Mouse (Mus musculus) testis, adult 2 months (tissue): Measurements from ENCODE around the gene Olfr739. TPM values are rescaled to one million over a fixed set of nuclear protein-coding genes. Genes with fewer than 3 reads are reported as not detected.
A peak's percentile ranks its signal among the peaks of the same experiment; 100 is the strongest.

Experiments
- H3K27ac ChIP-seq: fragments of 200-500 bp; 2 replicates; pipeline ENCODE4 v1.5.1; 2012; ENCODE audit warnings: low read depth, low read length; ENCODE audit not compliant: control insufficient read depth, insufficient read depth
- H3K27me3 ChIP-seq: fragments of 200-500 bp; 2 replicates; pipeline ENCODE4 v1.6.1; 2012; ENCODE audit warnings: mild to moderate bottlenecking, low read length, moderate library complexity; ENCODE audit not compliant: control insufficient read depth, insufficient read depth
- H3K36me3 ChIP-seq: fragments of 200-500 bp; 2 replicates; pipeline ENCODE4 v1.6.1; 2012; ENCODE audit warnings: mild to moderate bottlenecking, low read length; ENCODE audit not compliant: control insufficient read depth, insufficient read depth
- H3K4me1 ChIP-seq: fragments of 200-500 bp; 2 replicates; pipeline ENCODE4 v1.6.1; 2012; ENCODE audit warnings: low read length; ENCODE audit not compliant: control insufficient read depth, insufficient read depth
- H3K4me3 ChIP-seq: fragments of 200-500 bp; 2 replicates; pipeline ENCODE4 v1.5.1; 2012; ENCODE audit warnings: low read depth, mild to moderate bottlenecking, low read length, moderate library complexity, mixed read lengths; ENCODE audit not compliant: control insufficient read depth
- CTCF ChIP-seq: fragments of 200-500 bp; IDR thresholded peaks from 2 replicates; pipeline ENCODE4 v1.5.1; 2012; ENCODE audit warnings: low read depth, mild to moderate bottlenecking, inconsistent platforms, low read length, moderate library complexity; ENCODE audit not compliant: control insufficient read depth, insufficient read depth, insufficient replicate concordance
- POLR2A ChIP-seq: fragments of 200-500 bp; IDR thresholded peaks from 2 replicates; pipeline ENCODE4 v1.6.1; 2012; ENCODE audit warnings: low read depth, mild to moderate bottlenecking, inconsistent platforms, low read length, moderate library complexity; ENCODE audit not compliant: control insufficient read depth
- polyA plus RNA-seq: library from polyadenylated mRNA; depleted of rRNA; stranded (reverse); fragments of >200 nt; gene quantifications from 2 replicates; pipeline ENCODE4 v1.2.3, GENCODE M21; 2012; rRNA removed

The Olfr739 gene
- polyA plus RNA-seq: not detected in 2 replicates

GRCm38 (mm10) chr14:50418326-50418725, at the start of gene Olfr739:
Olfr739 (plus strand) TSS chr14:50418626.
- no peak for TF ChIP-seq POLR2A
- no peak for TF ChIP-seq CTCF
- H3K27me3 ChIP-seq: no peaks in the 10 kb centered on the region
- no peak within 1 kb of the TSS for H3K4me3 ChIP-seq

DNA sequence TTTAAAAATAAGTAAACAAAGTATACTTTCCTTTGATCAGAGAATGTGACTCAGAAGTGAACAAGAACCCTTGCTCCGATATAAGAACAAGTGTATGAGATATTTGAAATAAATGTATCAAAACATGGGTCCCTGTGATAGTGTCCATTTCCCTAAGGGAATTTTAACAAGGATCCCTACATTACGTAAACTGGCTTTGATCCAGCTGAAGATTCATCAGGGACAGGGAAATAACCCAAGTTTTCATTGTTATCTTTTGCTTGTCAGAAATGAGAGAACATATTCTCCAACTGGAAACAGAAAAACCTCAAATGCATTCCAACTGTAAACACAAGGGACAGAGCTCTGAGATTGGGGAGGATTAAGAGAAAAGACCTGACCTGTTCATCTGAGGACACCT, 37.6 kb upstream of the Olfr739 start, which contains the start of gene Olfr736:
Gene Olfr736 (plus strand): TSS at position 301 of the 400 bp plus-strand sequence.
- Histone ChIP-seq H3K27me3 (no peaks in the 10 kb centered on the region), H3K4me3 (peak within 1 kb of the TSS; percentile 48), H3K4me1 (no peaks in the 10 kb centered on the region), H3K27ac (no peak within 1 kb of the TSS), H3K36me3 (no peaks in the 10 kb centered on the region)
- TF ChIP-seq CTCF (no peak), POLR2A (no peak)

More at GRCm38 (mm10) chr14:50418326-50418725, at the start of gene Olfr739:
- Histone ChIP-seq H3K36me3 (no peaks in the 10 kb centered on the region), H3K27ac (no peak within 1 kb of the TSS), H3K4me1 (no peaks in the 10 kb centered on the region)

DNA sequence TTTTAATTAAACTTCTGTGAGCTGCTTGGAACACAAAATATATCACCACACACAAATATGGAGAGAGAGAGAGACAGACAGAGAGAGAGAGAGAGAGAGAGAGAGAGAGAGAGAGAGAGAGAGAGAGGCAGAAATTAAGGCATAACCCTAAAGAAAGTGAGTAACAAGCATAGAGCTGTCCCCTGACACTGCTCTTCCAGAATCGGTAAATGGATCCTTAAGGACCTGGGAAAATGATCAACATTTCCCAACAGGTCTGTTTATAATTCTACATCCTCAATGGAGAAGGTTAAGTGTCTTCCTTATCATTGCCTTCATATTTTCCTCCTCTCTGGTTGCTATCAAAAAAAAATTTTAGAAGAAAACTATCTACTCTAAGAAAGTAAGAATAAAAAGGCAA, 11.2 kb upstream of the Olfr739 start, which contains the start of gene Olfr738:
Gene Olfr738 (plus strand): TSS at position 301 of the 400 bp plus-strand sequence.
- H3K27ac ChIP-seq: no peak within 1 kb of the TSS
- H3K4me3 ChIP-seq: no peak within 1 kb of the TSS
- H3K27me3 ChIP-seq: no peaks in the 10 kb centered on the region
- H3K4me1 ChIP-seq: no peaks in the 10 kb centered on the region
- H3K36me3 ChIP-seq: no peaks in the 10 kb centered on the region
- no peak for TF ChIP-seq CTCF
- TF ChIP-seq POLR2A: no peak

- Histone ChIP-seq H3K4me1 (no peaks in the 10 kb centered on the region), H3K4me3 (no peak within 1 kb of the TSS), H3K27me3 (no peaks in the 10 kb centered on the region), H3K27ac (no peak within 1 kb of the TSS), H3K36me3 (no peaks in the 10 kb centered on the region)
- no peak for TF ChIP-seq CTCF
- no peak for TF ChIP-seq POLR2A
Measured at GRCm38 (mm10) chr14:50445245-50445644, 26.8 kb downstream of the Olfr739 start, which contains the start of gene Olfr740. Olfr740 (plus strand) TSS chr14:50445545.

- Histone ChIP-seq H3K4me1 (no peaks in the 10 kb centered on the region), H3K27me3 (no peaks in the 10 kb centered on the region), H3K4me3 (no peak within 1 kb of the TSS), H3K36me3 (no peaks in the 10 kb centered on the region), H3K27ac (no peak within 1 kb of the TSS)
- TF ChIP-seq CTCF: no peak
- no peak for TF ChIP-seq POLR2A
Measured at GRCm38 (mm10) chr14:50472438-50472837, 54.0 kb downstream of the Olfr739 start, which contains the start of gene Olfr741. Olfr741 (plus strand) TSS chr14:50472738.

Other genes starting within 250 kb of the Olfr739 start
- not detected in 2 replicates for gene Olfr730, start 230.4 kb upstream of the Olfr739 start, polyA plus RNA-seq
- 0.06 TPM in 1 of 2 replicates, not detected in the other for gene Olfr731, start 176.8 kb upstream of the Olfr739 start, polyA plus RNA-seq
- 0.14 and 0.17 TPM in 2 replicates for gene Olfr732, start 134.4 kb upstream of the Olfr739 start, polyA plus RNA-seq
- 0.13 TPM in 1 of 2 replicates, not detected in the other for gene Olfr733, start 117.1 kb upstream of the Olfr739 start, polyA plus RNA-seq
- gene Olfr734, start 91.9 kb upstream of the Olfr739 start, polyA plus RNA-seq: 0.10 and 0.37 TPM in 2 replicates
- 0.12 and 0.21 TPM in 2 replicates for gene Olfr735, start 69.8 kb upstream of the Olfr739 start, polyA plus RNA-seq
- gene Tlr11, start 60.7 kb upstream of the Olfr739 start, polyA plus RNA-seq: 0.04 TPM in 1 of 2 replicates, not detected in the other
- gene Olfr736, start 37.5 kb upstream of the Olfr739 start, polyA plus RNA-seq: 0.07 TPM in 1 of 2 replicates, not detected in the other
- gene Olfr738, start 11.1 kb upstream of the Olfr739 start, polyA plus RNA-seq: 0.11 TPM in 1 of 2 replicates, not detected in the other
- gene Olfr740, start 26.9 kb downstream of the Olfr739 start, polyA plus RNA-seq: not detected in 2 replicates
- gene Olfr741, start 54.1 kb downstream of the Olfr739 start, polyA plus RNA-seq: not detected in 2 replicates
- not detected in 2 replicates for gene Olfr742, start 85.0 kb downstream of the Olfr739 start, polyA plus RNA-seq
- 0.04 TPM in 1 of 2 replicates, not detected in the other for gene Olfr743, start 103.2 kb downstream of the Olfr739 start, polyA plus RNA-seq
- gene Olfr744, start 196.3 kb downstream of the Olfr739 start, polyA plus RNA-seq: not detected in 2 replicates
- not detected in 2 replicates for gene Olfr745, start 220.8 kb downstream of the Olfr739 start, polyA plus RNA-seq
- not detected in 2 replicates for gene Olfr746, start 228.5 kb downstream of the Olfr739 start, polyA plus RNA-seq